In genomic region chr12:69683537-69683936, GRCm38 (mm10) we compare ENCODE assay signal across 8 mouse cellular contexts. TPM values are rescaled to one million over a fixed set of nuclear protein-coding genes. Genes with fewer than 3 reads are reported as not detected.
DNase-seq lines count a peak whose midpoint lies in the region; ATAC-seq and TF ChIP-seq lines count a peak whose summit lies in the region.

No protein-coding gene starts in this region.

- DNase-seq in embryo, embryonic 10 days (ENCODE audit: low spot score), result peak; percentile 16
- no peak for DNase-seq in embryo, embryonic 9.5 days (ENCODE audit: extremely low spot score)
- DNase-seq in T-cell, adult 2 months (ENCODE audit: low spot score), result peak; percentile 21
- peak; percentile 81 to 87 for DNase-seq in heart, postnatal 14 days
- peak; percentile 31 to 59 for DNase-seq in left cerebral cortex, postnatal 36 days (ENCODE audit: low spot score in 2 of 2)

- intact Hi-C loops in heart, postnatal 14 days (cut with DNase I), result loop anchor here (5.0 kb wide), 1 partner anchor 311 kb away; the partner anchor contains the start of genes Arf6 and Gm9887
- intact Hi-C loops in left cerebral cortex, postnatal 36 days (cut with DNase I), result loop anchor here (5.0 kb wide), 3 partner anchors 36 to 326 kb away; partner anchors contain the start of gene Nemf

- H3K4me1 ChIP-seq in testis, adult 2 months (ENCODE audit: control insufficient read depth, insufficient read depth, low read length), result peaks cover 13% of the 10 kb centered on the region

- 0 out of 2 replicates have a peak, but pooled peaks have one; percentile 28 for TF ChIP-seq POLR2A in testis, adult 2 months (IDR thresholded peaks at IDR 0.05; ENCODE audit: control insufficient read depth, low read depth, low read length)

- H3K4me3 ChIP-seq in testis, adult 2 months (ENCODE audit: control insufficient read depth, low read depth, low read length), result no peak overlapping the region

- ATAC-seq in common myeloid progenitor, adult 5-6 weeks (replicated peaks; ENCODE audit: low read depth, poor library complexity, severe bottlenecking), result peak; percentile 82
- peak; percentile 87 for ATAC-seq in monocyte, adult 5-6 weeks (replicated peaks; ENCODE audit: insufficient number of reproducible peaks, low FRiP score, low TSS enrichment, poor library complexity, severe bottlenecking)

- no peak overlapping the region for H3K27ac ChIP-seq in testis, adult 2 months (ENCODE audit: control insufficient read depth, insufficient read depth, low read depth, low read length)

- TF ChIP-seq CTCF in testis, adult 2 months (IDR thresholded peaks at IDR 0.05; ENCODE audit: control insufficient read depth, insufficient read depth, insufficient replicate concordance, low read depth, low read length), result no peak

- H3K36me3 ChIP-seq in testis, adult 2 months (ENCODE audit: control insufficient read depth, insufficient read depth, low read length), result no peaks in the 10 kb centered on the region

- no peaks in the 10 kb centered on the region for H3K27me3 ChIP-seq in testis, adult 2 months (ENCODE audit: control insufficient read depth, insufficient read depth, low read length)

RNA-seq across cellular contexts. Expression of gene Sos2, which starts 1.9 kb away (rescaled TPM):
- 40.8 and 59.9 TPM in 2 replicates for total RNA-seq in common myeloid progenitor, adult 5-6 weeks (2017)
- total RNA-seq in heart, postnatal 14 days (2021), result 10 to 100 TPM; 30.4 to 35.3 TPM
- 10 to 100 TPM; 30.8 to 33.7 TPM for total RNA-seq in left cerebral cortex, postnatal 36 days (2021)
- 43.3 to 91.0 TPM (median 60.5 TPM) in 3 replicates for total RNA-seq in monocyte, adult 5-6 weeks (2017)
- 6.8 and 7.6 TPM in 2 replicates for polyA plus RNA-seq in testis, adult 2 months (2012; rRNA removed)

RNA-seq across cellular contexts. Expression of gene L2hgdh, which starts 41.1 kb away (rescaled TPM):
- 34.4 and 40.3 TPM in 2 replicates for total RNA-seq in common myeloid progenitor, adult 5-6 weeks (2017)
- 10 to 100 TPM; 30.0 to 30.2 TPM for total RNA-seq in heart, postnatal 14 days (2021)
- 10 to 100 TPM; 15.4 to 18.6 TPM for total RNA-seq in left cerebral cortex, postnatal 36 days (2021)
- 0.38 to 1.8 TPM in 2 of 3 replicates, not detected in the other for total RNA-seq in monocyte, adult 5-6 weeks (2017)
- polyA plus RNA-seq in testis, adult 2 months (2012; rRNA removed), result 8.1 and 9.4 TPM in 2 replicates

RNA-seq across cellular contexts. Expression of gene Atp5s, which starts 41.2 kb away (rescaled TPM):
- 27.3 and 29.0 TPM in 2 replicates for total RNA-seq in common myeloid progenitor, adult 5-6 weeks (2017)
- 10 to 100 TPM; 19.4 to 21.3 TPM for total RNA-seq in heart, postnatal 14 days (2021)
- 10 to 100 TPM; 32.0 to 34.7 TPM for total RNA-seq in left cerebral cortex, postnatal 36 days (2021)
- total RNA-seq in monocyte, adult 5-6 weeks (2017), result 1.1 to 11.9 TPM (median 5.0 TPM) in 3 replicates
- 70.7 and 93.4 TPM in 2 replicates for polyA plus RNA-seq in testis, adult 2 months (2012; rRNA removed)
